Mouse (Mus musculus): Measurements from ENCODE around the gene Mgat4e.
"Not testable (repeated sequence)": the region's sequence is repeated elsewhere in the genome, so short reads cannot be mapped to it uniquely, and the experiment has no call there.

GRCm38 (mm10) chr1:134533710-134534109 is 15.8 kb downstream of the Mgat4e start:
- not testable (repeated sequence) for TF ChIP-seq CTCF (IDR thresholded peaks at IDR 0.05); POLR2A (IDR thresholded peaks at IDR 0.05; ENCODE audit: insufficient read depth, low read depth, low read length)

Data from heart, adult 2 months (tissue).